Mouse (Mus musculus): ENCODE results near the gene Etv6. TPM values are rescaled to one million over a fixed set of nuclear protein-coding genes. Genes with fewer than 3 reads are reported as not detected.

Etv6 gene
- polyA plus RNA-seq, 1 experiment, result 13.5 TPM

- TF ChIP-seq CTCF (IDR thresholded peaks at IDR 0.05; ENCODE audit: borderline replicate concordance, extremely low read depth, insufficient read depth, insufficient read length) (no peak), POLR2A (IDR thresholded peaks at IDR 0.05; ENCODE audit: borderline replicate concordance, extremely low read depth, insufficient read depth, insufficient read length, poor library complexity, severe bottlenecking) (no peak)
- DNase-seq (ENCODE audit: low read depth), result no peak
Measured at GRCm38 (mm10) chr6:134094620-134095019, 59.1 kb downstream of the Etv6 start.

- TF ChIP-seq CTCF (IDR thresholded peaks at IDR 0.05; ENCODE audit: borderline replicate concordance, extremely low read depth, insufficient read depth, insufficient read length) (no peak), POLR2A (IDR thresholded peaks at IDR 0.05; ENCODE audit: borderline replicate concordance, extremely low read depth, insufficient read depth, insufficient read length, poor library complexity, severe bottlenecking) (no peak)
- no peak for DNase-seq (ENCODE audit: low read depth)
Measured at GRCm38 (mm10) chr6:134095582-134095981, 60.1 kb downstream of the Etv6 start.

DNA sequence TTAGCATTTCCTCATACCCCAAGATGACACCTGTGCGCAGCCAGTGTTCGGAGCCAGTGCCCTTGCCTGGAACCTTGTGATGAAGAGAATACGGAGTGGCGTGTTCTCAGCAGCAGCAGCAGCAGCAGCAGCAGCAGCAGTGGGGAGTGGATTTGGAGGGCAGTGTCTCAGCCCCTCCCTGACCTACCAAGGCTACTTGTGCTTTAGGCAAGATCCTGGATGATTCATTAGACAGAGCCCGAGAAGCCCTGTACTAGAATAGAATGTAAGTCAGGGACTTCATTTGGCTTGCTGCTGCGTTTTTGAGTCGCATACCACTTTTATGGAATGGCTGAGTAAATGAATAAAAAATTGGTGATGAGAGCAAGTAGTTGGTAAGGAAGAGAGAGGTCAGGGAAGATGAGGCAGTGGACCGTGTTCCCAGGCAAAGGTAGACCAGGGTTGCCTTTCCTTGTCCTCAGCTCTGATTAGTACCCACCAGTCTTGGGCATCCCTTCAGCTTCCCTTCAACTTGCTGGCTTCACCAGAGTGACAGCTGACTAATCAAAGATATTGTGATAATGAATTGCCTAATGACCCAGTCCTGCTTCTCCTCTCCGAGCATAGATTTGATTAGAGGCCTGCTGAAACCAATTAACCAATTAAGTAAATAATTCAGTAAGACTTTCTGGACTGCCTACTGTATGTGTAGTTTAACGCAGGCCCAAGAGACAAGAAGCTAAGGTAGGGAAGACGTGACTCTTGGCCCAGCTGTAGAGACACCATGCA is 64.7 kb downstream of the Etv6 start:
- DNase-seq (ENCODE audit: low read depth), result no peak
- TF ChIP-seq POLR2A (IDR thresholded peaks at IDR 0.05; ENCODE audit: borderline replicate concordance, extremely low read depth, insufficient read depth, insufficient read length, poor library complexity, severe bottlenecking) (no peak), CTCF (IDR thresholded peaks at IDR 0.05; ENCODE audit: borderline replicate concordance, extremely low read depth, insufficient read depth, insufficient read length) (no peak)

DNA sequence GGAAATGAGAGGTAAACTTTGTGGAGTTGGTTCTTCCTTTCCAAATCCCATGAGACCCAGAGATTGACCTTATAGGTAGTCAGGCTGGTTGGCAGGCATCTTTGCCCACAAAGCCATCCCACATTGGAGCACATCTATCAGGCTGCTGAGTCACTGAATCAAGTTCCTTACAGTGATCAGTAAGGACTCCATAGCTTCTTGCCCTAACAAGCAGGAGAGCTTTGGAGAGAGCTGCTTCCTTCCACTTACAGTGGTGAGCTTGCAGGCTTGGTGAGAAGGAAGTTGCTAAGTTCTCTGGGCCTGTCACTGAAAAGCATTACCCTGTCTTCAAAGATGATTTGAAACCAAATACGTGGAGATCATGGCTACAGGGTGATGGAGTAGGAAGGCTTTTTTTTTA is 66.9 kb downstream of the Etv6 start:
- no peak for DNase-seq (ENCODE audit: low read depth)
- TF ChIP-seq CTCF (IDR thresholded peaks at IDR 0.05; ENCODE audit: borderline replicate concordance, extremely low read depth, insufficient read depth, insufficient read length), result no peak
- TF ChIP-seq POLR2A (IDR thresholded peaks at IDR 0.05; ENCODE audit: borderline replicate concordance, extremely low read depth, insufficient read depth, insufficient read length, poor library complexity, severe bottlenecking), result no peak

GRCm38 (mm10) chr6:134103519-134103918 is 68.0 kb downstream of the Etv6 start:
- DNase-seq (ENCODE audit: low read depth), result no peak
- TF ChIP-seq CTCF (IDR thresholded peaks at IDR 0.05; ENCODE audit: borderline replicate concordance, extremely low read depth, insufficient read depth, insufficient read length), result no peak
- no peak for TF ChIP-seq POLR2A (IDR thresholded peaks at IDR 0.05; ENCODE audit: borderline replicate concordance, extremely low read depth, insufficient read depth, insufficient read length, poor library complexity, severe bottlenecking)

GRCm38 (mm10) chr6:134105514-134106201 is 70.2 kb downstream of the Etv6 start:
- TF ChIP-seq POLR2A (IDR thresholded peaks at IDR 0.05; ENCODE audit: borderline replicate concordance, extremely low read depth, insufficient read depth, insufficient read length, poor library complexity, severe bottlenecking) (no peak), CTCF (IDR thresholded peaks at IDR 0.05; ENCODE audit: borderline replicate concordance, extremely low read depth, insufficient read depth, insufficient read length) (no peak)
- DNase-seq (ENCODE audit: low read depth), result peak; percentile 82

DNA sequence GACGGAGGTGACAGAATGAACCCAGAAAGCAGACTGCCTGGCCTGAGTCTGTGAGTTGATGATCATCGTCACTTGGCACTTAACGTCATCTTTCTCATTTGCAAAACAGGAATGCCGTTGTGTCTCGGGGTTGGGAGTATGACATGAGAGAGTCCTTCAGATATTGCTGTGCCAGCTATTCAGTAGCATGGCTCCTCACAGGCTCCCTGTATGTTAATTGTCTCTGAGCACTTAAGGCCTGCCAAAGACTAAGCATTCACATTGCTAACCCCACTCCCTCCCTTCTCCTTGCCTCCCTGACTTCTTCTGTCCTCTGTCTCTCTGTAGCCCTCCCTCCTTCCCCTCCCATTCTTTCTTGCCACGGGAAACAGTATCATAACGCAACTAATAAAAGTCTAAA is 72.2 kb downstream of the Etv6 start:
- TF ChIP-seq CTCF (IDR thresholded peaks at IDR 0.05; ENCODE audit: borderline replicate concordance, extremely low read depth, insufficient read depth, insufficient read length) (no peak), POLR2A (IDR thresholded peaks at IDR 0.05; ENCODE audit: borderline replicate concordance, extremely low read depth, insufficient read depth, insufficient read length, poor library complexity, severe bottlenecking) (no peak)
- DNase-seq (ENCODE audit: low read depth), result no peak

- TF ChIP-seq CTCF (IDR thresholded peaks at IDR 0.05; ENCODE audit: borderline replicate concordance, extremely low read depth, insufficient read depth, insufficient read length), result no peak
- no peak for TF ChIP-seq POLR2A (IDR thresholded peaks at IDR 0.05; ENCODE audit: borderline replicate concordance, extremely low read depth, insufficient read depth, insufficient read length, poor library complexity, severe bottlenecking)
Measured at GRCm38 (mm10) chr6:134109675-134110074, 74.2 kb downstream of the Etv6 start.

GRCm38 (mm10) chr6:134110206-134110605 is 74.7 kb downstream of the Etv6 start:
- DNase-seq (ENCODE audit: low read depth), result no peak
- TF ChIP-seq CTCF (IDR thresholded peaks at IDR 0.05; ENCODE audit: borderline replicate concordance, extremely low read depth, insufficient read depth, insufficient read length) (no peak), POLR2A (IDR thresholded peaks at IDR 0.05; ENCODE audit: borderline replicate concordance, extremely low read depth, insufficient read depth, insufficient read length, poor library complexity, severe bottlenecking) (no peak)

More at GRCm38 (mm10) chr6:134109675-134110074, 74.2 kb downstream of the Etv6 start:
- DNase-seq (ENCODE audit: low read depth), result no peak

GRCm38 (mm10) chr6:134111599-134111998 is 76.1 kb downstream of the Etv6 start:
- TF ChIP-seq POLR2A (IDR thresholded peaks at IDR 0.05; ENCODE audit: borderline replicate concordance, extremely low read depth, insufficient read depth, insufficient read length, poor library complexity, severe bottlenecking) (no peak), CTCF (IDR thresholded peaks at IDR 0.05; ENCODE audit: borderline replicate concordance, extremely low read depth, insufficient read depth, insufficient read length) (no peak)
- no peak for DNase-seq (ENCODE audit: low read depth)

- no peak for TF ChIP-seq CTCF (IDR thresholded peaks at IDR 0.05; ENCODE audit: borderline replicate concordance, extremely low read depth, insufficient read depth, insufficient read length)
- TF ChIP-seq POLR2A (IDR thresholded peaks at IDR 0.05; ENCODE audit: borderline replicate concordance, extremely low read depth, insufficient read depth, insufficient read length, poor library complexity, severe bottlenecking), result no peak
- no peak for DNase-seq (ENCODE audit: low read depth)
Measured at GRCm38 (mm10) chr6:134112753-134113152, 77.3 kb downstream of the Etv6 start.
